Mouse (Mus musculus) limb, embryonic 11.5 days (tissue): ENCODE measurements around the gene Dock11. TPM values are rescaled to one million over a fixed set of nuclear protein-coding genes. Genes with fewer than 3 reads are reported as not detected.

ENCODE experiments used
- ATAC-seq: fragments of 200-750 bp; cut with Nextera tagmentation; 2 replicates; pipeline ENCODE4 v1.8.0; 2017; ENCODE audit warnings: low read depth; ENCODE audit not compliant: insufficient number of reproducible peaks, low FRiP score, low TSS enrichment
- DNase-seq: peaks from one replicate; pipeline ENCODE4 v3.0.0-alpha.2; 2015; ENCODE audit warnings: low spot score
- H3K27ac ChIP-seq: fragments of 300-500 bp; sonication (generic); replicated peaks from 2 replicates; pipeline ENCODE4 v1.5.1; 2014; ENCODE audit warnings: low read depth, mild to moderate bottlenecking, low read length
- H3K27me3 ChIP-seq: fragments of 300-500 bp; sonication (generic); 2 replicates; pipeline ENCODE4 v1.6.1; 2014; ENCODE audit warnings: mild to moderate bottlenecking, low read length, mixed read lengths; ENCODE audit not compliant: control insufficient read depth, insufficient read depth
- H3K36me3 ChIP-seq: fragments of 300-500 bp; sonication (generic); 2 replicates; pipeline ENCODE4 v1.6.1; 2014; ENCODE audit warnings: mild to moderate bottlenecking, low read length, moderate library complexity, mixed read lengths; ENCODE audit not compliant: control insufficient read depth, insufficient read depth
- H3K4me1 ChIP-seq: fragments of 300-500 bp; sonication (generic); 2 replicates; pipeline ENCODE4 v1.6.1; 2014; ENCODE audit warnings: low read length, mixed read lengths; ENCODE audit not compliant: control insufficient read depth, insufficient read depth
- H3K4me2 ChIP-seq: fragments of 300-500 bp; sonication (generic); 2 replicates; pipeline ENCODE4 v1.6.1; 2014; ENCODE audit warnings: low read depth, mild to moderate bottlenecking, moderate library complexity; ENCODE audit not compliant: severe bottlenecking
- H3K4me3 ChIP-seq: fragments of 300-500 bp; sonication (generic); 2 replicates; pipeline ENCODE4 v1.5.1; 2014; ENCODE audit warnings: low read depth, low read length
- H3K9ac ChIP-seq: fragments of 300-500 bp; sonication (generic); 2 replicates; pipeline ENCODE4 v1.6.1; 2014; ENCODE audit warnings: mild to moderate bottlenecking, low read length
- H3K9me3 ChIP-seq: fragments of 300-500 bp; sonication (generic); 2 replicates; pipeline ENCODE4 v1.6.1; 2016; ENCODE audit warnings: low read length; ENCODE audit not compliant: control insufficient read depth
- WGBS: fragments of 180-500 bp; shearing (Covaris S2); extraction: QIAGEN DNeasy Blood & Tissue Kit; methylation state at CpG from one replicate; pipeline ENCODE4 v1.1.7; 2014; 5-methylcytosine and 5-hydroxymethylcytosine counted together
- polyA plus RNA-seq: library from polyadenylated mRNA; unstranded; fragments of >200 nt; fragmentation: Nextera tagmentation; extraction: Ambion mirVana; gene quantifications from 2 replicates; pipeline ENCODE4 v1.2.1, GENCODE M21; 2014

Dock11 gene
- polyA plus RNA-seq, 1 experiment from 2014 or later, result 18.6 TPM

GRCm38 (mm10) chrX:35931945-35932344 is 43.3 kb downstream of the Dock11 start:
- ATAC-seq (no peak), DNase-seq (no peak)
- H3K36me3 ChIP-seq, result no peaks in the 10 kb centered on the region
- H3K4me1 ChIP-seq, result no peaks in the 10 kb centered on the region
- H3K4me2 ChIP-seq, result no peak overlapping the region
- WGBS, result 58% methylated on average over 1 of the region's 1 CpGs
- H3K9me3 ChIP-seq, result no peaks in the 10 kb centered on the region
- H3K27ac ChIP-seq, result no peak overlapping the region
- no peak overlapping the region for H3K4me3 ChIP-seq
- no peaks in the 10 kb centered on the region for H3K27me3 ChIP-seq
- H3K9ac ChIP-seq, result no peak overlapping the region

- H3K36me3 ChIP-seq, result no peaks in the 10 kb centered on the region
- no peaks in the 10 kb centered on the region for H3K27me3 ChIP-seq
- H3K9me3 ChIP-seq, result no peaks in the 10 kb centered on the region
- ATAC-seq (no peak), DNase-seq (no peak)
- H3K27ac ChIP-seq, result no peak overlapping the region
- no peaks in the 10 kb centered on the region for H3K4me1 ChIP-seq
- H3K9ac ChIP-seq, result no peak overlapping the region
- H3K4me2 ChIP-seq, result no peak overlapping the region
- no peak overlapping the region for H3K4me3 ChIP-seq
Measured at GRCm38 (mm10) chrX:35932952-35933351, 44.3 kb downstream of the Dock11 start.

GRCm38 (mm10) chrX:35938112-35938511 is 49.5 kb downstream of the Dock11 start:
- no peak for DNase-seq
- no peak overlapping the region for H3K4me3 ChIP-seq
- H3K4me1 ChIP-seq, result no peaks in the 10 kb centered on the region
- H3K4me2 ChIP-seq, result no peak overlapping the region
- H3K9ac ChIP-seq, result no peak overlapping the region
- ATAC-seq, result no peak
- no peaks in the 10 kb centered on the region for H3K27me3 ChIP-seq
- H3K9me3 ChIP-seq, result no peaks in the 10 kb centered on the region
- no peak overlapping the region for H3K27ac ChIP-seq
- H3K36me3 ChIP-seq, result no peaks in the 10 kb centered on the region
- 80% methylated on average over 5 of the region's 5 CpGs for WGBS

GRCm38 (mm10) chrX:35946394-35946793 is 57.8 kb downstream of the Dock11 start:
- Histone ChIP-seq H3K27me3 (no peaks in the 10 kb centered on the region), H3K27ac (no peak overlapping the region), H3K9ac (no peak overlapping the region), H3K9me3 (no peaks in the 10 kb centered on the region), H3K36me3 (no peaks in the 10 kb centered on the region), H3K4me1 (no peaks in the 10 kb centered on the region), H3K4me2 (no peak overlapping the region), H3K4me3 (no peak overlapping the region)
- WGBS, result 62% methylated on average over 1 of the region's 1 CpGs
- ATAC-seq, result no peak
- DNase-seq, result no peak

GRCm38 (mm10) chrX:35950135-35950534 is 61.5 kb downstream of the Dock11 start:
- no peaks in the 10 kb centered on the region for H3K9me3 ChIP-seq
- H3K27ac ChIP-seq, result no peak overlapping the region
- H3K27me3 ChIP-seq, result no peaks in the 10 kb centered on the region
- WGBS, result 81% methylated on average over 4 of the region's 4 CpGs
- no peak overlapping the region for H3K4me2 ChIP-seq
- no peaks in the 10 kb centered on the region for H3K4me1 ChIP-seq
- no peaks in the 10 kb centered on the region for H3K36me3 ChIP-seq
- no peak for ATAC-seq
- H3K4me3 ChIP-seq, result no peak overlapping the region
- no peak for DNase-seq
- no peak overlapping the region for H3K9ac ChIP-seq

- H3K36me3 ChIP-seq, result no peaks in the 10 kb centered on the region
- no peak overlapping the region for H3K27ac ChIP-seq
- H3K9me3 ChIP-seq, result no peaks in the 10 kb centered on the region
- no peaks in the 10 kb centered on the region for H3K4me1 ChIP-seq
- no peaks in the 10 kb centered on the region for H3K27me3 ChIP-seq
- ATAC-seq (no peak), DNase-seq (no peak)
- no peak overlapping the region for H3K9ac ChIP-seq
- H3K4me2 ChIP-seq, result no peak overlapping the region
- WGBS, result 84% methylated on average over 3 of the region's 3 CpGs
- H3K4me3 ChIP-seq, result no peak overlapping the region
Measured at GRCm38 (mm10) chrX:35951945-35952344, 63.3 kb downstream of the Dock11 start.

GRCm38 (mm10) chrX:35952521-35953095 is 64.0 kb downstream of the Dock11 start:
- ATAC-seq (no peak), DNase-seq (no peak)
- Histone ChIP-seq H3K36me3 (no peaks in the 10 kb centered on the region), H3K27me3 (no peaks in the 10 kb centered on the region), H3K4me2 (no peak overlapping the region), H3K9me3 (no peaks in the 10 kb centered on the region), H3K9ac (no peak overlapping the region), H3K4me3 (no peak overlapping the region), H3K4me1 (no peaks in the 10 kb centered on the region), H3K27ac (no peak overlapping the region)
- 83% methylated on average over 4 of the region's 4 CpGs for WGBS

- no peaks in the 10 kb centered on the region for H3K9me3 ChIP-seq
Measured at GRCm38 (mm10) chrX:35956236-35956635, 67.6 kb downstream of the Dock11 start.

GRCm38 (mm10) chrX:35963087-35963486 is 74.5 kb downstream of the Dock11 start:
- no peak overlapping the region for H3K4me2 ChIP-seq
- H3K27me3 ChIP-seq, result no peaks in the 10 kb centered on the region
- H3K9ac ChIP-seq, result no peak overlapping the region
- WGBS, result 83% methylated on average over 6 of the region's 6 CpGs
- no peak for ATAC-seq
- H3K27ac ChIP-seq, result no peak overlapping the region
- H3K9me3 ChIP-seq, result no peaks in the 10 kb centered on the region
- no peaks in the 10 kb centered on the region for H3K36me3 ChIP-seq
- H3K4me1 ChIP-seq, result no peaks in the 10 kb centered on the region
- no peak overlapping the region for H3K4me3 ChIP-seq
- no peak for DNase-seq

More at GRCm38 (mm10) chrX:35956236-35956635, 67.6 kb downstream of the Dock11 start:
- ATAC-seq (no peak), DNase-seq (no peak)
- Histone ChIP-seq H3K9ac (no peak overlapping the region), H3K4me2 (no peak overlapping the region), H3K4me1 (no peaks in the 10 kb centered on the region), H3K27me3 (no peaks in the 10 kb centered on the region), H3K27ac (no peak overlapping the region), H3K4me3 (no peak overlapping the region), H3K36me3 (no peaks in the 10 kb centered on the region)
